Mouse (Mus musculus) spleen, postnatal 10 days (tissue): ENCODE measurements at regions not wholly inside any gene's neighbourhood (a gene's known extent, or its start where the extent isn't known, plus 50 kb on each side); places are given as distances from the start of the nearest gene placed in this dataset.

Source experiments
- DNase-seq, 2 experiments: peaks; one replicate each; pipeline ENCODE4 v3.0.0; 2021 to 2022; ENCODE audit warnings: low spot score in 2 of 2

GRCm38 (mm10) chr13:111860931-111861330 is 52.1 kb upstream of the Map3k1 start:
- no peak for DNase-seq

GRCm38 (mm10) chr13:111862316-111862715 is 53.5 kb upstream of the Map3k1 start:
- no peak for DNase-seq

GRCm38 (mm10) chr13:111865956-111866355 is 57.2 kb upstream of the Map3k1 start:
- no peak for DNase-seq

- DNase-seq: no peak
Observed at GRCm38 (mm10) chr13:111867261-111867660, 58.5 kb upstream of the Map3k1 start.

GRCm38 (mm10) chr13:111867763-111868725 is 59.3 kb upstream of the Map3k1 start:
- peak; percentile 52 to 72 for DNase-seq

GRCm38 (mm10) chr13:111868947-111869346 is 60.2 kb upstream of the Map3k1 start:
- DNase-seq: no peak

- DNase-seq: no peak
Observed at GRCm38 (mm10) chr13:111869771-111870437, 61.1 kb upstream of the Map3k1 start.

- DNase-seq: no peak
Observed at GRCm38 (mm10) chr13:111870505-111870904, 61.7 kb upstream of the Map3k1 start.

GRCm38 (mm10) chr13:111871672-111872410 is 63.0 kb upstream of the Map3k1 start:
- DNase-seq: no peak

GRCm38 (mm10) chr13:111874330-111874729 is 65.5 kb upstream of the Map3k1 start:
- DNase-seq: no peak

GRCm38 (mm10) chr13:111876404-111876803 is 67.6 kb upstream of the Map3k1 start:
- no peak for DNase-seq

GRCm38 (mm10) chr13:111876847-111877246 is 68.1 kb upstream of the Map3k1 start:
- no peak for DNase-seq

GRCm38 (mm10) chr13:111883768-111884566 is 75.2 kb upstream of the Map3k1 start:
- DNase-seq: peak in 1 of 2 experiments; percentile 8

GRCm38 (mm10) chr13:111890792-111891191 is 82.0 kb upstream of the Map3k1 start:
- peak in 1 of 2 experiments; percentile 7 for DNase-seq

GRCm38 (mm10) chr13:111892141-111892540 is 83.3 kb upstream of the Map3k1 start:
- DNase-seq: peak in 1 of 2 experiments; percentile 12

GRCm38 (mm10) chr13:111893221-111893713 is 84.5 kb upstream of the Map3k1 start:
- no peak for DNase-seq

GRCm38 (mm10) chr13:111894804-111895478 is 86.1 kb upstream of the Map3k1 start:
- peak; percentile 66 to 78 for DNase-seq

- no peak for DNase-seq
Observed at GRCm38 (mm10) chr13:111896279-111896678, 87.5 kb upstream of the Map3k1 start.

GRCm38 (mm10) chr13:111903361-111903760 is 94.6 kb upstream of the Map3k1 start:
- no peak for DNase-seq

- DNase-seq: peak in 1 of 2 experiments; percentile 14
Observed at GRCm38 (mm10) chr13:111903931-111904330, 95.1 kb upstream of the Map3k1 start.
